Mouse (Mus musculus) forebrain, embryonic 10.5 days (tissue): ENCODE measurements around the gene Heatr4. TPM values are rescaled to one million over a fixed set of nuclear protein-coding genes. Genes with fewer than 3 reads are reported as not detected.
"Not testable (repeated sequence)": the region's sequence is repeated elsewhere in the genome, so short reads cannot be mapped to it uniquely, and the experiment has no call there.

Source experiments
- DNase-seq: peaks from one replicate; pipeline ENCODE4 v3.0.0-alpha.2; 2017; ENCODE audit warnings: low spot score; ENCODE audit errors: extremely low spot score
- H3K27ac ChIP-seq: fragments of 300-500 bp; sonication (generic); 2 replicates; pipeline ENCODE4 v1.5.1; 2016; ENCODE audit warnings: mild to moderate bottlenecking
- H3K27me3 ChIP-seq: fragments of 300-500 bp; sonication (generic); 2 replicates; pipeline ENCODE4 v1.6.1; 2016; ENCODE audit warnings: mild to moderate bottlenecking; ENCODE audit not compliant: poor library complexity, severe bottlenecking
- H3K36me3 ChIP-seq: fragments of 300-500 bp; sonication (generic); replicated peaks from 2 replicates; pipeline ENCODE4 v1.6.1; 2016; ENCODE audit warnings: mild to moderate bottlenecking, moderate library complexity
- H3K4me1 ChIP-seq: fragments of 300-500 bp; sonication (generic); 2 replicates; pipeline ENCODE4 v1.6.1; 2016
- H3K4me3 ChIP-seq: fragments of 300-500 bp; sonication (generic); 2 replicates; pipeline ENCODE4 v1.5.1; 2016; ENCODE audit warnings: mild to moderate bottlenecking, moderate library complexity
- H3K9me3 ChIP-seq: fragments of 300-500 bp; sonication (generic); 2 replicates; pipeline ENCODE4 v1.6.1; 2016; ENCODE audit warnings: mild to moderate bottlenecking, moderate library complexity
- WGBS: fragments of 180-500 bp; shearing (Covaris S2); methylation state at CpG from one replicate; pipeline ENCODE4 v1.1.7; 2016; 5-methylcytosine and 5-hydroxymethylcytosine counted together
- polyA plus RNA-seq: library from polyadenylated mRNA; unstranded; fragments of >200 nt; fragmentation: Nextera tagmentation; extraction: Ambion mirVana; gene quantifications from 2 replicates; pipeline ENCODE4 v1.2.1, GENCODE M21; 2016

Heatr4 gene
- polyA plus RNA-seq, result not detected in 2 replicates

- Histone ChIP-seq H3K27ac (no peak within 1 kb of the TSS), H3K36me3 (no peaks in the 10 kb centered on the region), H3K9me3 (peaks cover 5% of the 10 kb centered on the region), H3K4me3 (no peak within 1 kb of the TSS), H3K4me1 (peaks cover 23% of the 10 kb centered on the region), H3K27me3 (no peaks in the 10 kb centered on the region)
- DNase-seq, result no peak
- WGBS, result 84% methylated on average over 4 of the region's 4 CpGs
Observed at GRCm38 (mm10) chr12:83984752-83985151, at the start of gene Heatr4. TSS of gene Heatr4 (minus strand) at chr12:83984852.

- Histone ChIP-seq H3K27ac (no peak overlapping the region), H3K4me1 (peaks cover 3% of the 10 kb centered on the region; the same call in 1 of the 2 replicates), H3K27me3 (peaks cover 14% of the 10 kb centered on the region), H3K36me3 (no peaks in the 10 kb centered on the region), H3K9me3 (no peaks in the 10 kb centered on the region), H3K4me3 (no peak overlapping the region)
- no peak for DNase-seq
- WGBS, result 83% methylated on average over 4 of the region's 4 CpGs
Observed at GRCm38 (mm10) chr12:84034108-84034507, 49.5 kb upstream of the Heatr4 start.

GRCm38 (mm10) chr12:84033302-84033701, 48.6 kb upstream of the Heatr4 start:
- not testable (repeated sequence) for H3K9me3 ChIP-seq, H3K36me3 ChIP-seq
- H3K27me3 ChIP-seq, result peaks cover 14% of the 10 kb centered on the region

GRCm38 (mm10) chr12:84032854-84033253, 48.2 kb upstream of the Heatr4 start:
- H3K27ac ChIP-seq, result no peak overlapping the region
- no peaks in the 10 kb centered on the region for H3K9me3 ChIP-seq
- H3K4me1 ChIP-seq, result no peaks in the 10 kb centered on the region
- H3K27me3 ChIP-seq, result peaks cover 10% of the 10 kb centered on the region
- no peak for DNase-seq
- H3K36me3 ChIP-seq, result no peaks in the 10 kb centered on the region
- 94% methylated on average over 4 of the region's 4 CpGs for WGBS
- H3K4me3 ChIP-seq, result no peak overlapping the region

More at GRCm38 (mm10) chr12:84033302-84033701, 48.6 kb upstream of the Heatr4 start:
- H3K4me1 ChIP-seq, H3K27ac ChIP-seq, H3K4me3 ChIP-seq, DNase-seq: not testable (repeated sequence)
- WGBS, result 86% methylated on average over 2 of the region's 2 CpGs

- WGBS, result 80% methylated on average over 4 of the region's 4 CpGs
- H3K36me3 ChIP-seq, result no peaks in the 10 kb centered on the region
- H3K27ac ChIP-seq, result no peak overlapping the region
- no peak overlapping the region for H3K4me3 ChIP-seq
- H3K9me3 ChIP-seq, result no peaks in the 10 kb centered on the region
- DNase-seq, result peak; percentile 39
- no peaks in the 10 kb centered on the region for H3K27me3 ChIP-seq
- no peaks in the 10 kb centered on the region for H3K4me1 ChIP-seq
Observed at GRCm38 (mm10) chr12:84030659-84031332, 46.1 kb upstream of the Heatr4 start.

GRCm38 (mm10) chr12:84029043-84029442, 44.4 kb upstream of the Heatr4 start:
- not testable (repeated sequence) for H3K4me1 ChIP-seq, H3K9me3 ChIP-seq, H3K27ac ChIP-seq, H3K36me3 ChIP-seq, H3K4me3 ChIP-seq, H3K27me3 ChIP-seq, DNase-seq
- 90% methylated on average over 1 of the region's 1 CpGs for WGBS

GRCm38 (mm10) chr12:84028328-84028727, 43.7 kb upstream of the Heatr4 start:
- not testable (repeated sequence) for H3K4me1 ChIP-seq

GRCm38 (mm10) chr12:84025888-84026287, 41.2 kb upstream of the Heatr4 start:
- no peaks in the 10 kb centered on the region for H3K27me3 ChIP-seq
- WGBS, result 91% methylated on average over 7 of the region's 7 CpGs
- no peak for DNase-seq
- no peak overlapping the region for H3K27ac ChIP-seq
- H3K36me3 ChIP-seq, result no peaks in the 10 kb centered on the region
- no peaks in the 10 kb centered on the region for H3K4me1 ChIP-seq
- H3K4me3 ChIP-seq, result no peak overlapping the region
- no peaks in the 10 kb centered on the region for H3K9me3 ChIP-seq

More at GRCm38 (mm10) chr12:84028328-84028727, 43.7 kb upstream of the Heatr4 start:
- not testable (repeated sequence) for DNase-seq, H3K4me3 ChIP-seq, H3K27me3 ChIP-seq, H3K9me3 ChIP-seq, H3K36me3 ChIP-seq, H3K27ac ChIP-seq
- 48% methylated on average over 3 of the region's 3 CpGs for WGBS

GRCm38 (mm10) chr12:84023052-84023745, 38.5 kb upstream of the Heatr4 start:
- Histone ChIP-seq H3K9me3 (no peaks in the 10 kb centered on the region), H3K4me3 (no peak overlapping the region), H3K27me3 (no peaks in the 10 kb centered on the region), H3K36me3 (no peaks in the 10 kb centered on the region), H3K27ac (no peak overlapping the region), H3K4me1 (no peaks in the 10 kb centered on the region)
- 89% methylated on average over 9 of the region's 9 CpGs for WGBS
- DNase-seq, result no peak

- not testable (repeated sequence) for H3K27ac ChIP-seq, H3K4me1 ChIP-seq, H3K36me3 ChIP-seq, H3K27me3 ChIP-seq, H3K9me3 ChIP-seq, DNase-seq, H3K4me3 ChIP-seq
- 95% methylated on average over 4 of the region's 4 CpGs for WGBS
Observed at GRCm38 (mm10) chr12:84022266-84022665, 37.6 kb upstream of the Heatr4 start.

- H3K4me3 ChIP-seq, H3K27me3 ChIP-seq, DNase-seq, H3K27ac ChIP-seq, H3K4me1 ChIP-seq, H3K9me3 ChIP-seq: not testable (repeated sequence)
- peaks cover 11% of the 10 kb centered on the region for H3K36me3 ChIP-seq
- 91% methylated on average over 7 of the region's 7 CpGs for WGBS
Observed at GRCm38 (mm10) chr12:84020528-84020927, 35.9 kb upstream of the Heatr4 start.

- peaks cover 44% of the 10 kb centered on the region for H3K4me1 ChIP-seq
- no peak overlapping the region for H3K4me3 ChIP-seq
- H3K27ac ChIP-seq, result no peak overlapping the region
- H3K9me3 ChIP-seq, result no peaks in the 10 kb centered on the region
- H3K27me3 ChIP-seq, result peaks cover 9% of the 10 kb centered on the region; the same call in 1 of the 2 replicates
- H3K36me3 ChIP-seq, result peaks cover 23% of the 10 kb centered on the region
- DNase-seq, result no peak
- WGBS, result 95% methylated on average over 7 of the region's 7 CpGs
Observed at GRCm38 (mm10) chr12:84013701-84014100, 29.0 kb upstream of the Heatr4 start.

GRCm38 (mm10) chr12:84013130-84013529, 28.5 kb upstream of the Heatr4 start:
- no peak overlapping the region for H3K27ac ChIP-seq
- H3K27me3 ChIP-seq, result peaks cover 12% of the 10 kb centered on the region; the same call in 1 of the 2 replicates
- WGBS, result 81% methylated on average over 6 of the region's 6 CpGs
- peaks cover 49% of the 10 kb centered on the region for H3K4me1 ChIP-seq
- H3K9me3 ChIP-seq, result no peaks in the 10 kb centered on the region
- H3K4me3 ChIP-seq, result no peak overlapping the region
- no peak for DNase-seq
- H3K36me3 ChIP-seq, result peaks cover 23% of the 10 kb centered on the region
